ENCODE assay signal across 19 mouse cellular contexts in genomic region chr12:112626455-112626854, GRCm38 (mm10). TPM values are rescaled to one million over a fixed set of nuclear protein-coding genes. Genes with fewer than 3 reads are reported as not detected.
DNase-seq lines count a peak whose midpoint lies in the region; ATAC-seq and TF ChIP-seq lines count a peak whose summit lies in the region.
"Had no signal": no experiment of that assay in that cellular context is flagged by ENCODE, and none has a peak within 500 bp of the region (broad histone marks: within the 10 kb centered on the region; RNA-seq: fewer than 3 reads in every experiment).

No protein-coding gene starts in this region.

- TF ChIP-seq CTCF in MEL (IDR thresholded peaks at IDR 0.05 in 2 of 3, conservative IDR thresholded peaks at IDR 0.05 in 1 of 3; ENCODE audit: control insufficient read depth in 1 of 3, insufficient read depth in 1 of 3, low read depth in 2 of 3, low read length in 3 of 3, poor library complexity in 1 of 3, severe bottlenecking in 1 of 3): no peak

- H3K9me3 ChIP-seq in heart, embryonic 10.5 days: no peaks in the 10 kb centered on the region
- H3K9me3 ChIP-seq in liver, embryonic 15.5 days (replicated peaks): no peaks in the 10 kb centered on the region
- no peaks in the 10 kb centered on the region for H3K9me3 ChIP-seq in MEL (replicated peaks; ENCODE audit: insufficient read depth, low read length)
- H3K9me3 ChIP-seq: embryonic facial prominence, embryonic 13.5 days; forebrain, embryonic 13.5 days; heart, embryonic 13.5 days; hindbrain, embryonic 13.5 days had no signal

- TF ChIP-seq POLR2A in MEL (IDR thresholded peaks at IDR 0.05; ENCODE audit: control insufficient read depth in 1 of 2, insufficient read depth in 1 of 2, low read depth in 1 of 2, low read length in 2 of 2, poor library complexity in 1 of 2): no peak

- H3K4me2 ChIP-seq in liver, embryonic 15.5 days: no peak overlapping the region
- H3K4me2 ChIP-seq: embryonic facial prominence, embryonic 13.5 days; forebrain, embryonic 13.5 days; heart, embryonic 13.5 days; hindbrain, embryonic 13.5 days had no signal

- no peak overlapping the region for H3K4me3 ChIP-seq in heart, embryonic 10.5 days
- H3K4me3 ChIP-seq in liver, embryonic 15.5 days (replicated peaks): no peak overlapping the region
- H3K4me3 ChIP-seq in MEL (ENCODE audit: control insufficient read depth in 1 of 2, insufficient read depth in 1 of 2, low read depth in 2 of 2, low read length in 2 of 2) (no peak overlapping the region), macrophage (ENCODE audit: inconsistent target) (no peak overlapping the region)
- H3K4me3 ChIP-seq: embryonic facial prominence, embryonic 13.5 days; forebrain, embryonic 13.5 days; heart, adult 2 months; heart, embryonic 13.5 days; hindbrain, embryonic 13.5 days had no signal

- 67% methylated on average over 6 of the region's 6 CpGs for WGBS in heart, embryonic 10.5 days
- 36% methylated on average over 6 of the region's 6 CpGs for WGBS in liver, embryonic 15.5 days (ENCODE audit: insufficient replicate concordance)
- WGBS in macrophage (ENCODE audit: missing documents): 84% methylated on average over 6 of the region's 6 CpGs

- no peak overlapping the region for H3K9ac ChIP-seq in liver, embryonic 15.5 days
- 0 out of 2 replicates have a peak overlapping the region, but pooled peaks have one; percentile 2 for H3K9ac ChIP-seq in MEL (ENCODE audit: control insufficient read depth, low read depth, low read length, poor library complexity, severe bottlenecking)
- H3K9ac ChIP-seq: embryonic facial prominence, embryonic 13.5 days; forebrain, embryonic 13.5 days; forebrain, postnatal 0 days; heart, embryonic 13.5 days; hindbrain, embryonic 13.5 days had no signal

- no peaks in the 10 kb centered on the region for H3K36me3 ChIP-seq in heart, embryonic 10.5 days
- no peaks in the 10 kb centered on the region for H3K36me3 ChIP-seq in liver, embryonic 15.5 days (replicated peaks)
- H3K36me3 ChIP-seq in MEL (ENCODE audit: control insufficient read depth in 1 of 2, insufficient read depth in 2 of 2, low read length in 2 of 2) (peaks cover 0 to 29% of the 10 kb centered on the region in 2 experiments; a peak in 2 of 4 replicates), macrophage (ENCODE audit: inconsistent target) (no peaks in the 10 kb centered on the region)
- H3K36me3 ChIP-seq: embryonic facial prominence, embryonic 13.5 days; heart, embryonic 13.5 days; hindbrain, embryonic 13.5 days had no signal

- no peak for TF ChIP-seq EP300 in MEL (IDR thresholded peaks at IDR 0.05; ENCODE audit: low read depth in 1 of 2, low read length in 2 of 2)

- DNase-seq in heart, embryonic 10.5 days (ENCODE audit: low spot score): no peak
- DNase-seq in heart, postnatal 14 days: no peak
- no peak for DNase-seq in liver
- DNase-seq in MEL (ENCODE audit: low read depth, low spot score): peak; percentile 73
- DNase-seq in cerebellum, postnatal 36 days: no peak
- DNase-seq: adrenal gland, postnatal 10 days; cerebellum, adult 11-12 months; cerebellum, adult 9-10 months; cerebellum, postnatal 25 days; forebrain, postnatal 0 days; heart, adult 2 months; heart, postnatal 10 days had no signal

- TF ChIP-seq RAD21 in MEL (IDR thresholded peaks at IDR 0.05; ENCODE audit: low read depth, low read length): no peak

- ATAC-seq in liver, embryonic 15.5 days (ENCODE audit: insufficient read depth): no peak
- ATAC-seq: forebrain, embryonic 13.5 days; forebrain, postnatal 0 days; hindbrain, postnatal 0 days had no signal

- peaks cover 84% of the 10 kb centered on the region for H3K4me1 ChIP-seq in heart, embryonic 10.5 days
- H3K4me1 ChIP-seq in liver, embryonic 15.5 days (replicated peaks): peaks cover 56% of the 10 kb centered on the region
- H3K4me1 ChIP-seq in MEL (ENCODE audit: control insufficient read depth in 1 of 2, insufficient read depth in 2 of 2, low read length in 2 of 2): peaks cover 35 to 46% of the 10 kb centered on the region in 2 experiments

- H3K27ac ChIP-seq in heart, embryonic 10.5 days: peak overlapping the region; percentile 33; the same call in 1 of the 2 replicates
- 0 out of 2 replicates have a peak overlapping the region, but pooled peaks have one; percentile 9 for H3K27ac ChIP-seq in liver, embryonic 15.5 days (replicated peaks)
- no peak overlapping the region for H3K27ac ChIP-seq in MEL (ENCODE audit: control insufficient read depth, low read depth, low read length)
- peak overlapping the region; percentile 98 for H3K27ac ChIP-seq in macrophage
- H3K27ac ChIP-seq: embryonic facial prominence, embryonic 13.5 days; forebrain, embryonic 13.5 days; heart, embryonic 13.5 days; hindbrain, embryonic 13.5 days; hindbrain, postnatal 0 days had no signal

- intact Hi-C loops in heart, postnatal 14 days (cut with DNase I): no loop called here

- 0 out of 2 replicates have a peak, but pooled peaks cover 12% of the 10 kb centered on the region for H3K27me3 ChIP-seq in heart, embryonic 10.5 days (ENCODE audit: insufficient read depth, poor library complexity, severe bottlenecking)
- peaks cover 11% of the 10 kb centered on the region for H3K27me3 ChIP-seq in liver, embryonic 15.5 days
- H3K27me3 ChIP-seq in MEL (ENCODE audit: control insufficient read depth in 1 of 2, insufficient read depth in 2 of 2, low read length in 2 of 2): no peaks in the 10 kb centered on the region

- H3K79me2 ChIP-seq in MEL (ENCODE audit: control insufficient read depth, insufficient read depth, low read length, poor library complexity) (no peaks in the 10 kb centered on the region; the same call in 1 of the 2 replicates), macrophage (ENCODE audit: inconsistent target) (peaks cover 1% of the 10 kb centered on the region; the same call in 1 of the 2 replicates)

RNA-seq across cellular contexts. Expression of gene Adssl1, which starts 6.6 kb away (rescaled TPM):
- 57.2 and 99.3 TPM in 2 replicates for polyA plus RNA-seq in heart, embryonic 10.5 days (2016; fragmentation: Nextera tagmentation; extraction: Ambion mirVana)
- 100 to 1,000 TPM; 119 to 129 TPM for total RNA-seq in heart, postnatal 14 days (2021)
- polyA plus RNA-seq in liver, embryonic 15.5 days (2015; fragmentation: Nextera tagmentation; extraction: Ambion mirVana): 13.4 TPM in 2 replicates
- total RNA-seq in MEL (2012; rRNA removed): 36.0 and 58.2 TPM in 2 replicates
- polyA plus RNA-seq in MEL (2012; ENCODE audit: insufficient read depth in 1 of 2, insufficient read length in 2 of 2, low read depth in 1 of 2, low replicate concordance in 2 of 2, missing spikeins in 1 of 2): 10 to 100 TPM in 1 of 2 experiments, not detected in 1; 63.9 TPM
- 10 to 100 TPM in 13 of 26 experiments, 1 to 10 TPM in 13; 2.6 to 59.5 (median 10.7) TPM for total RNA-seq in macrophage (2018; cell fraction: chromatin; rRNA removed)
- 10 to 100 TPM in 25 of 26 experiments, 1 to 10 TPM in 1; 9.8 to 60.0 (median 28.1) TPM for total RNA-seq in macrophage (2018; cell fraction: cytosol; rRNA removed)
- total RNA-seq in macrophage (2018; cell fraction: nucleus; rRNA removed): 10 to 100 TPM in 14 of 26 experiments, 1 to 10 TPM in 12; 5.0 to 69.9 (median 11.8) TPM
- 33.0 to 157 TPM (median 71.6 TPM) in 3 replicates for polyA plus RNA-seq in macrophage (2018)

RNA-seq across cellular contexts. Expression of gene Siva1, which starts 18.0 kb away (rescaled TPM):
- polyA plus RNA-seq in heart, embryonic 10.5 days (2016; fragmentation: Nextera tagmentation; extraction: Ambion mirVana): 175 and 207 TPM in 2 replicates
- total RNA-seq in heart, postnatal 14 days (2021): 10 to 100 TPM; 25.4 to 30.9 TPM
- polyA plus RNA-seq in liver, embryonic 15.5 days (2015; fragmentation: Nextera tagmentation; extraction: Ambion mirVana): 106 and 114 TPM in 2 replicates
- 591 and 659 TPM in 2 replicates for total RNA-seq in MEL (2012; rRNA removed)
- polyA plus RNA-seq in MEL (2012; ENCODE audit: insufficient read depth in 1 of 2, insufficient read length in 2 of 2, low read depth in 1 of 2, low replicate concordance in 2 of 2, missing spikeins in 1 of 2): 100 to 1,000 TPM in 1 of 2 experiments, not detected in 1; 531 TPM
- 10 to 100 TPM in 9 of 26 experiments, 1 to 10 TPM in 16, not detected in 1; 1.1 to 26.5 (median 6.5) TPM for total RNA-seq in macrophage (2018; cell fraction: chromatin; rRNA removed)
- total RNA-seq in macrophage (2018; cell fraction: cytosol; rRNA removed): 10 to 100 TPM; 12.1 to 26.8 (median 20.1) TPM
- 10 to 100 TPM in 11 of 26 experiments, 1 to 10 TPM in 15; 2.3 to 45.8 (median 8.3) TPM for total RNA-seq in macrophage (2018; cell fraction: nucleus; rRNA removed)
- polyA plus RNA-seq in macrophage (2018): 5.6 to 43.8 TPM (median 19.5 TPM) in 3 replicates

RNA-seq across cellular contexts. Expression of gene Inf2, which starts 37.9 kb away (rescaled TPM):
- polyA plus RNA-seq in heart, embryonic 10.5 days (2016; fragmentation: Nextera tagmentation; extraction: Ambion mirVana): 3.5 and 5.6 TPM in 2 replicates
- 10 to 100 TPM; 19.8 to 21.5 TPM for total RNA-seq in heart, postnatal 14 days (2021)
- polyA plus RNA-seq in liver, embryonic 15.5 days (2015; fragmentation: Nextera tagmentation; extraction: Ambion mirVana): 2.7 TPM in 2 replicates
- 23.2 and 26.1 TPM in 2 replicates for total RNA-seq in MEL (2012; rRNA removed)
- 100 to 1,000 TPM in 1 of 2 experiments, 10 to 100 TPM in 1; 55.7 to 122 TPM for polyA plus RNA-seq in MEL (2012; ENCODE audit: insufficient read depth in 1 of 2, insufficient read length in 2 of 2, low read depth in 1 of 2, low replicate concordance in 2 of 2, missing spikeins in 1 of 2)
- 100 to 1,000 TPM in 3 of 26 experiments, 10 to 100 TPM in 23; 10.2 to 397 (median 25.5) TPM for total RNA-seq in macrophage (2018; cell fraction: chromatin; rRNA removed)
- 10 to 100 TPM in 12 of 26 experiments, 1 to 10 TPM in 14; 2.1 to 23.7 (median 7.4) TPM for total RNA-seq in macrophage (2018; cell fraction: cytosol; rRNA removed)
- total RNA-seq in macrophage (2018; cell fraction: nucleus; rRNA removed): 10 to 100 TPM in 16 of 26 experiments, 1 to 10 TPM in 10; 4.2 to 93.0 (median 16.7) TPM
- 6.8 to 20.9 TPM (median 9.4 TPM) in 3 replicates for polyA plus RNA-seq in macrophage (2018)

RNA-seq across cellular contexts. Expression of gene Akt1, which starts 48.2 kb away (rescaled TPM):
- polyA plus RNA-seq in heart, embryonic 10.5 days (2016; fragmentation: Nextera tagmentation; extraction: Ambion mirVana): 57.1 and 82.0 TPM in 2 replicates
- total RNA-seq in heart, postnatal 14 days (2021): 100 to 1,000 TPM; 217 to 237 TPM
- polyA plus RNA-seq in liver, embryonic 15.5 days (2015; fragmentation: Nextera tagmentation; extraction: Ambion mirVana): 28.4 and 36.9 TPM in 2 replicates
- total RNA-seq in MEL (2012; rRNA removed): 289 and 322 TPM in 2 replicates
- polyA plus RNA-seq in MEL (2012; ENCODE audit: insufficient read depth in 1 of 2, insufficient read length in 2 of 2, low read depth in 1 of 2, low replicate concordance in 2 of 2, missing spikeins in 1 of 2) (100 to 1,000 TPM; 764 to 827 TPM), macrophage (2018) (174 to 203 TPM (median 184 TPM) in 3 replicates)
- 100 to 1,000 TPM in 20 of 26 experiments, 10 to 100 TPM in 6; 46.0 to 331 (median 122) TPM for total RNA-seq in macrophage (2018; cell fraction: chromatin; rRNA removed)
- total RNA-seq in macrophage (2018; cell fraction: cytosol; rRNA removed): 100 to 1,000 TPM in 25 of 26 experiments, 10 to 100 TPM in 1; 98.0 to 240 (median 160) TPM
- total RNA-seq in macrophage (2018; cell fraction: nucleus; rRNA removed): 100 to 1,000 TPM in 16 of 26 experiments, 10 to 100 TPM in 10; 69.7 to 196 (median 103) TPM

RNA-seq across cellular contexts. Expression of gene Zbtb42, which starts 52.2 kb away (rescaled TPM):
- 3.9 and 4.3 TPM in 2 replicates for polyA plus RNA-seq in heart, embryonic 10.5 days (2016; fragmentation: Nextera tagmentation; extraction: Ambion mirVana)
- 1 to 10 TPM; 5.8 to 7.2 TPM for total RNA-seq in heart, postnatal 14 days (2021)
- 1.0 and 1.2 TPM in 2 replicates for polyA plus RNA-seq in liver, embryonic 15.5 days (2015; fragmentation: Nextera tagmentation; extraction: Ambion mirVana)
- 4.5 and 7.6 TPM in 2 replicates for total RNA-seq in MEL (2012; rRNA removed)
- polyA plus RNA-seq in MEL (2012; ENCODE audit: insufficient read depth in 1 of 2, insufficient read length in 2 of 2, low read depth in 1 of 2, low replicate concordance in 2 of 2, missing spikeins in 1 of 2): 10 to 100 TPM in 1 of 2 experiments, not detected in 1; 11.4 TPM
- total RNA-seq in macrophage (2018; cell fraction: chromatin; rRNA removed): 1 to 10 TPM in 19 of 26 experiments, under 1 TPM in 6, not detected in 1; 0.33 to 9.8 (median 1.9) TPM
- total RNA-seq in macrophage (2018; cell fraction: cytosol; rRNA removed): 10 to 100 TPM in 1 of 26 experiments, 1 to 10 TPM in 25; 1.1 to 13.8 (median 3.6) TPM
- total RNA-seq in macrophage (2018; cell fraction: nucleus; rRNA removed): 10 to 100 TPM in 2 of 26 experiments, 1 to 10 TPM in 24; 1.0 to 13.1 (median 3.1) TPM
- polyA plus RNA-seq in macrophage (2018): 3.2 to 4.7 TPM (median 3.5 TPM) in 3 replicates
